Mouse (Mus musculus): ENCODE measurements around the gene Lrp1. TPM values are rescaled to one million over a fixed set of nuclear protein-coding genes. Genes with fewer than 3 reads are reported as not detected.

The Lrp1 gene
- total and polyA plus RNA-seq, 3 experiments = 74.0 to 83.7 (median 79.5) TPM

DNA sequence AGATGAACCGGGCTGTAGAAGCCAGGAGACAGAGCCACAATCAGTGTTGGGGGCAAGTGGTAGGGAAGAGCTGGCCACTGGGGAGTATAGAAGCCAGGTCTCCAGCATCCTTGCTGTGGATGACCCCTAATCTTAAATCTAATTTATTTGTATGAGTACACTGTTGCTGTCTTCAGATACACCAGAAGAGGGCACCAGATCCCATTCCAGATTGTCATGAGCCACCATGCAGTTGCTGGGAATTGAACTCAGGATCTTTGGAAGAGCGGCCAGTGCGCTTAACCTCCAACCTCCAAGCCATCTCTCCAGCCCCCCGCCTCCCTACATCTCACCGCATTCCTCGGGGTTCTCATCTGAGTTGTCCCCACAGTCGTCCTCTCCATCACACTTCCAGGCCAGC is 74.4 kb downstream of the Lrp1 start:
- no peaks in the 10 kb centered on the region for H3K4me1 ChIP-seq (ENCODE audit: control insufficient read depth, insufficient read depth, low read length)
- H3K36me3 ChIP-seq (ENCODE audit: control insufficient read depth, insufficient read depth, low read length) = no peaks in the 10 kb centered on the region
- no peak overlapping the region for H3K4me3 ChIP-seq
- intact Hi-C loops (cut with DNase I) = no loop called here
- H3K9ac ChIP-seq (ENCODE audit: low read depth, low read length) = no peak overlapping the region
- DNase-seq = no peak
- no peaks in the 10 kb centered on the region for H3K79me2 ChIP-seq (replicated peaks; ENCODE audit: control insufficient read depth, insufficient read depth, low read length)
- TF ChIP-seq CTCF (IDR thresholded peaks at IDR 0.05) (peak; percentile 58), POLR2A (IDR thresholded peaks at IDR 0.05; ENCODE audit: insufficient read depth, low read depth, low read length) (no peak)
- no peaks in the 10 kb centered on the region for H3K27me3 ChIP-seq (ENCODE audit: control insufficient read depth, insufficient read depth, low read length)
- WGBS = 86% methylated on average over 7 of the region's 7 CpGs
- no peak overlapping the region for H3K27ac ChIP-seq

DNA sequence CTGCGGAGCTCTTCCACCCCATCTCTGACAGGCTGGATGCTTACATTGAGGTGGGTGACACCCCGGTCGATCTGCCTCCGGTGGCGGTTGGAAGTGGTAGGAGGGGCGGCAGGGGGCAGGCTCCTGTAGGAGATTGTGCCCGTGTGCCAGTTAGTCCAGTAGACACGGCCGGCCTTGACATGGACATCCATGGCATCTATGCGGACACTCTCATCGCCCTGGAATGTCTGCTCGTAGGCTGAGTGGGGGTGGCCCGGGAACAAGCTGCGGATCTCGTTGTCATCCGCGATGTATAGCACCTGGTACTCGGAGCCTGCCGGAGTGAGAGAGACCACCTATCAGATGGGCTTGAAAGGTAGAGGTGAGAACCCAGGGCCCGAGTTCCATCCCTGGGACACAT is 76.6 kb downstream of the Lrp1 start:
- TF ChIP-seq EP300 (IDR thresholded peaks at IDR 0.05; ENCODE audit: insufficient read depth, low read depth, low read length) = no peak
- TF ChIP-seq POLR2A (IDR thresholded peaks at IDR 0.05; ENCODE audit: insufficient read depth, low read depth, low read length) = no peak
- no peak for TF ChIP-seq CTCF (IDR thresholded peaks at IDR 0.05)
- intact Hi-C loops (cut with DNase I) = no loop called here
- no peak for DNase-seq
- Histone ChIP-seq H3K4me1 (ENCODE audit: control insufficient read depth, insufficient read depth, low read length) (no peaks in the 10 kb centered on the region), H3K27me3 (ENCODE audit: control insufficient read depth, insufficient read depth, low read length) (no peaks in the 10 kb centered on the region), H3K36me3 (ENCODE audit: control insufficient read depth, insufficient read depth, low read length) (no peaks in the 10 kb centered on the region), H3K4me3 (no peak overlapping the region), H3K9ac (ENCODE audit: low read depth, low read length) (no peak overlapping the region), H3K27ac (no peak overlapping the region), H3K79me2 (replicated peaks; ENCODE audit: control insufficient read depth, insufficient read depth, low read length) (no peaks in the 10 kb centered on the region)
- 87% methylated on average over 20 of the region's 20 CpGs for WGBS

DNA sequence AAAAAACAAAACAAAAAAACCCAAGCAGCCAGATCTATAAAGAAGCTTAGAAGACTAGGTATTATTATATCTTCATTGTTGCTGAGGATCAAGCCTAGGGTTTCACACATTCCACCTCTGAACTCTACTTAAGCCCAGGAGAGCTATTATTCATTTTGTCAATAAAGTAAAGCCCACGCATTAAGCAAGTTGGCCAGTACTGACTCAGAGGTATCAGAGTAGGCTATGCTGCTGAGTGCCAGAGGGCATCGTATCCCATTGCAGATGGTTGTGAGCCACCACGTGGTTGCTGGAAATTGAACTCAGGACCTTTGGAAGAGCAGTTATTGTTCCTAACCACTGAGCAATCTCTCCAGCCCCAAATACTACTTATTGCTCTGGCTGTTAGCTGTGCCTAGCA is 77.0 kb downstream of the Lrp1 start:
- no peak for TF ChIP-seq EP300 (IDR thresholded peaks at IDR 0.05; ENCODE audit: insufficient read depth, low read depth, low read length)
- TF ChIP-seq CTCF (IDR thresholded peaks at IDR 0.05) = no peak
- TF ChIP-seq POLR2A (IDR thresholded peaks at IDR 0.05; ENCODE audit: insufficient read depth, low read depth, low read length) = no peak
- H3K79me2 ChIP-seq (replicated peaks; ENCODE audit: control insufficient read depth, insufficient read depth, low read length) = no peaks in the 10 kb centered on the region
- no peaks in the 10 kb centered on the region for H3K27me3 ChIP-seq (ENCODE audit: control insufficient read depth, insufficient read depth, low read length)
- WGBS = 76% methylated on average over 3 of the region's 3 CpGs
- H3K27ac ChIP-seq = no peak overlapping the region
- no peak overlapping the region for H3K4me3 ChIP-seq
- no peak overlapping the region for H3K9ac ChIP-seq (ENCODE audit: low read depth, low read length)
- no peaks in the 10 kb centered on the region for H3K4me1 ChIP-seq (ENCODE audit: control insufficient read depth, insufficient read depth, low read length)
- H3K36me3 ChIP-seq (ENCODE audit: control insufficient read depth, insufficient read depth, low read length) = no peaks in the 10 kb centered on the region
- DNase-seq = no peak
- intact Hi-C loops (cut with DNase I) = no loop called here

DNA sequence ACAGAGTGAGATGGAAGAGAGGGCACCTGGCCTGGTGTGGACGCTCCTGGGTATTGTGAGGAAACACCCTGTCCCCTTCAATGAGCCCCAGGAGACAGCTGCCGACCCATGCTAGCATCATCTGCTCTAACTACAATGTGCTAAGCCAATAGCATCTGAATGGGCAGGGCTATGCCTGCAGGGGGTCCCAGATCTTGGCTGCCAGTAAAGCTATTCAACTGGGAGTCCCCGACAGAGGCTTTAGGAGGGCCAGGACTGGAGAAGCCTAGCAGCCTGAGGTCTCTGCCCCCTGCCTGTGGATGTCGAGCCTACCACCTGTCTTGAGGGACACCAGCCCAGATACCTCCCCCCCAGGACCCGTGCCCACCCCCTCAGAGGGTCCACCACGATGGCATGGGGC is 78.2 kb downstream of the Lrp1 start:
- Histone ChIP-seq H3K36me3 (ENCODE audit: control insufficient read depth, insufficient read depth, low read length) (no peaks in the 10 kb centered on the region), H3K27ac (no peak overlapping the region), H3K79me2 (replicated peaks; ENCODE audit: control insufficient read depth, insufficient read depth, low read length) (no peaks in the 10 kb centered on the region), H3K4me1 (ENCODE audit: control insufficient read depth, insufficient read depth, low read length) (no peaks in the 10 kb centered on the region), H3K4me3 (no peak overlapping the region), H3K27me3 (ENCODE audit: control insufficient read depth, insufficient read depth, low read length) (no peaks in the 10 kb centered on the region), H3K9ac (ENCODE audit: low read depth, low read length) (no peak overlapping the region)
- no peak for DNase-seq
- TF ChIP-seq CTCF (IDR thresholded peaks at IDR 0.05) (no peak), EP300 (IDR thresholded peaks at IDR 0.05; ENCODE audit: insufficient read depth, low read depth, low read length) (no peak), POLR2A (IDR thresholded peaks at IDR 0.05; ENCODE audit: insufficient read depth, low read depth, low read length) (no peak)
- intact Hi-C loops (cut with DNase I) = no loop called here
- 66% methylated on average over 6 of the region's 6 CpGs for WGBS

DNA sequence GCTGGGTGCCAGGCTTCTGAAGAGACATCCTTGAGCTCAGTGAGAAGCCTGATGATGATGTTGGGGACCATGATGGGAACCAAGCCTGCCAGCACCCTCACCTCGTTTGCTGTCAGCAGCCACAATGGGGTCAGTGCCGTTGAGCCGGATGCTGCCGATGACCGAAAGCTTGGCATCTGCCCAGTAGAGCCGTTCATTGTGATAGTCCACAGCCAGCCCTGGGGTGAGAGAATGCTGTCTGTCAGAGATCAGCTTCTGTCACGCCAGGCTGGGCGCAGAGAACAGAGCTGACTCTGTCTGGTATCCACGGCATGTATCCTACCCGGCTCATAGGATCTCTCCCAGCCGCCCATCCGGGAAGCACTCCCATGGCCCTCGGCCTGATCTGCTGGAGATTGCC is 78.9 kb downstream of the Lrp1 start:
- no peak for TF ChIP-seq POLR2A (IDR thresholded peaks at IDR 0.05; ENCODE audit: insufficient read depth, low read depth, low read length)
- TF ChIP-seq CTCF (IDR thresholded peaks at IDR 0.05) = no peak
- no peak for TF ChIP-seq EP300 (IDR thresholded peaks at IDR 0.05; ENCODE audit: insufficient read depth, low read depth, low read length)
- Histone ChIP-seq H3K4me1 (ENCODE audit: control insufficient read depth, insufficient read depth, low read length) (no peaks in the 10 kb centered on the region), H3K36me3 (ENCODE audit: control insufficient read depth, insufficient read depth, low read length) (no peaks in the 10 kb centered on the region), H3K27me3 (ENCODE audit: control insufficient read depth, insufficient read depth, low read length) (no peaks in the 10 kb centered on the region), H3K9ac (ENCODE audit: low read depth, low read length) (no peak overlapping the region), H3K79me2 (replicated peaks; ENCODE audit: control insufficient read depth, insufficient read depth, low read length) (no peaks in the 10 kb centered on the region), H3K27ac (no peak overlapping the region), H3K4me3 (no peak overlapping the region)
- peak in 1 of 2 experiments; percentile 42 for DNase-seq
- intact Hi-C loops (cut with DNase I) = no loop called here
- WGBS = 54% methylated on average over 13 of the region's 13 CpGs

DNA sequence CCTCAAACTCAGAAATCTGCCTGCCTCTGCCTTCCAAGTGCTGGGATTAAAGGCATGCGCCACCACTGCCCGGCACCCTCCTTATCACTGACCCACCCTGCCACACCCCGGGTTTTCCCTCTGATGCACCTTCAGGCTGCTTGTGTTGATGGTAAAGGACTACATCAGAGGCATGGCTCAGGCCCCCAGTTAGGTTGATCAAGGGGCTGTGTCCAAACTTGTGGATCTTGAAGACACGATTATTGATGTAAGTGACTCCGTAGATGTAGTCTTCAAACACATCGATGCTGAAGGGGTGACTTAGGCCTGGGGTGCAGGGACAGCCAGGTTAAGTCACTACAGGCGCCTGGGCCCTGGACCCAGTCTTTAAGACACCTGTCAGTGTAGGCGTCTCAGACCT is 79.4 kb downstream of the Lrp1 start:
- Histone ChIP-seq H3K4me3 (no peak overlapping the region), H3K36me3 (ENCODE audit: control insufficient read depth, insufficient read depth, low read length) (no peaks in the 10 kb centered on the region), H3K79me2 (replicated peaks; ENCODE audit: control insufficient read depth, insufficient read depth, low read length) (no peaks in the 10 kb centered on the region), H3K4me1 (ENCODE audit: control insufficient read depth, insufficient read depth, low read length) (no peaks in the 10 kb centered on the region), H3K27me3 (ENCODE audit: control insufficient read depth, insufficient read depth, low read length) (no peaks in the 10 kb centered on the region), H3K9ac (ENCODE audit: low read depth, low read length) (no peak overlapping the region), H3K27ac (no peak overlapping the region)
- intact Hi-C loops (cut with DNase I) = no loop called here
- no peak for DNase-seq
- no peak for TF ChIP-seq POLR2A (IDR thresholded peaks at IDR 0.05; ENCODE audit: insufficient read depth, low read depth, low read length)
- no peak for TF ChIP-seq EP300 (IDR thresholded peaks at IDR 0.05; ENCODE audit: insufficient read depth, low read depth, low read length)
- TF ChIP-seq CTCF (IDR thresholded peaks at IDR 0.05) = no peak
- 94% methylated on average over 8 of the region's 8 CpGs for WGBS

All from heart, adult 2 months (tissue).